Mouse (Mus musculus): ENCODE measurements around the gene Acp7. TPM values are rescaled to one million over a fixed set of nuclear protein-coding genes. Genes with fewer than 3 reads are reported as not detected.

Gene Acp7
- total RNA-seq (2023): not detected

DNA sequence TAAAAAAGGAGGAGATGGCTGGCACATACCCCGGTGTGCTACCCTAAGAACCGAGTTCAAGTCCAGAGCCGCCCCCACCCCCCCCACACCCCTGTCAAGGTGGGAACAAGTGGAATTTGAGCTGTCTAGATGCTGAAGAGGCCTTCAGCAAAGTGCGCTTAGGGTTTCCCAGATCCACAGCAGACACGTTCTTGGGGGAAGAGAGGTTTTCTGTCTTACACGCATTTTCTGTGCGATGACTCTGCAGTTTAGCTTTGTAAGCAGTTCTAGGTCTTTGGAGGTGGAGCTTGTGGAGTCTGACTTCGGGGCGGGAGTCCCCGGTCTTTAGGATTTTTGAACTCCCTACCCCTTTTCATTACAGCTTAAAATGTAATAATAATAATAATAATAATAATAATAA is at the start of gene Acp7:
Gene Acp7, minus strand, starts transcription at position 260 of the 400 bp plus-strand sequence.

DNA sequence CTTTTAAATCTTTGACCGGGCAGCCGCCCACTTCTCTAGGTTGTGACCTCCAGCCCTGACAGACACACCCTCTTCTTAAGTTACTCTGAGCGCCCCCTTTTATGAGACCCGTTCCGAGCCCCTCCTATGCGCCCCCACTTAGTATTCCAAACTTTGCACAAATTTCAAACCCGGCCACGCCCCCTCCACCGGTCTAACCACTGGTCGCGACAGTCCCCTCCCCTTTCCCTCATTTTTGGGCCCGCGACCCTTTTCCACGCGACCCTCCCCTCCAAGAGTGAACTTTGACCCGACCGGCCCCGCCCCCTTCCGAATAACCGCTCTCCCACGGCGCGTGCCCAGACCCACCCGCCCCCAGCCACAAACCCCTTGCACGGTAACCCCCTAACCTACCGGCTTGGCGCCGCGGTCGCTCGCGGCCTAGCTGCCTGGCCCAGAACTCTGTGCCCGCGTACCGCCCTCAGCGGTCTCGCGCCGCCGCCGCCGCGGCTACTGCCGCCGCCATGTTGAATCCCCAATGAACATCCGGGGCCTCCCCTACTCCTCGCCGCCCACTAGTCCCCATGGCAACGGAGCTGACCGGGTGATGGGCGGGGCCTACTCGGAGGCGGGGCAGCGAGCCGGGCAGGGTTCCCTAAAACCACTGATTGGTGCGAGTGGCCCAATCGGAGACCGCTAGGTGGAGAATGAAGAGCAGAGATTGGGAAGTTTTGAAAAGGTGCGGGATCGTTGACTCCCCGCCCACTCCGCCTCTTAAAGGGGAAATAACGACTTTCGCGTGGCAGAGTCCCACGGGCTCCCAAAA is 33.3 kb downstream of the Acp7 start, which contains the start of the genes Samd4b and Pak4:
Gene Samd4b, minus strand, starts transcription at position 503 of the 805 bp plus-strand sequence.
Gene Pak4, minus strand, starts transcription at position 544 of the 805 bp plus-strand sequence.

Other genes starting within 250 kb of the Acp7 start
- gene Med29, start 238.6 kb downstream of the Acp7 start, total RNA-seq (2023): 10 to 100 TPM in 1 of 2 experiments, 1 to 10 TPM in 1; 7.4 to 10.8 TPM
- 10 to 100 TPM; 59.0 to 65.3 TPM for gene Paf1, start 238.4 kb downstream of the Acp7 start, total RNA-seq (2023)
- gene Gmfg, start 193.9 kb downstream of the Acp7 start, total RNA-seq (2023): 100 to 1,000 TPM; 506 TPM
- 1 to 10 TPM; 4.0 TPM for gene Lrfn1, start 179.4 kb downstream of the Acp7 start, total RNA-seq (2023)
- gene Ifnl2, start 120.9 kb downstream of the Acp7 start, total RNA-seq (2023): not detected
- gene Ifnl3, start 108.5 kb downstream of the Acp7 start, total RNA-seq (2023): not detected
- not detected for gene Sycn, start 90.4 kb downstream of the Acp7 start, total RNA-seq (2023)
- gene Nccrp1, start 84.1 kb downstream of the Acp7 start, total RNA-seq (2023): under 1 TPM; 0.22 to 0.44 TPM
- 10 to 100 TPM; 36.5 to 42.9 TPM for gene Samd4b, start 33.2 kb downstream of the Acp7 start, total RNA-seq (2023)
- 10 to 100 TPM; 12.1 to 12.6 TPM for gene Pak4, start 33.1 kb downstream of the Acp7 start, total RNA-seq (2023)
- gene Fbxo27, start 61.5 kb upstream of the Acp7 start, total RNA-seq (2023): under 1 TPM; 0.18 to 0.33 TPM
- 1 to 10 TPM; 2.8 to 3.5 TPM for gene Fbxo17, start 85.5 kb upstream of the Acp7 start, total RNA-seq (2023)
- gene Mrps12, start 110.5 kb upstream of the Acp7 start, total RNA-seq (2023): 10 to 100 TPM; 18.5 to 22.3 TPM
- gene Sars2, start 110.7 kb upstream of the Acp7 start, total RNA-seq (2023): 1 to 10 TPM; 8.6 to 8.7 TPM
- not detected for gene Ccer2, start 124.8 kb upstream of the Acp7 start, total RNA-seq (2023)
- 10 to 100 TPM; 59.4 to 63.6 TPM for gene Sirt2, start 135.4 kb upstream of the Acp7 start, total RNA-seq (2023)
- 10 to 100 TPM; 34.4 to 38.3 TPM for gene Nfkbib, start 136.2 kb upstream of the Acp7 start, total RNA-seq (2023)
- 100 to 1,000 TPM in 1 of 2 experiments, 10 to 100 TPM in 1; 99.8 to 101 TPM for gene Rinl, start 157.6 kb upstream of the Acp7 start, total RNA-seq (2023)
- gene Hnrnpl, start 177.2 kb upstream of the Acp7 start, total RNA-seq (2023): 100 to 1,000 TPM; 377 to 403 TPM
- gene Ech1, start 193.9 kb upstream of the Acp7 start, total RNA-seq (2023): 100 to 1,000 TPM; 105 to 107 TPM
- gene Lgals4, start 202.5 kb upstream of the Acp7 start, total RNA-seq (2023): 10 to 100 TPM; 16.8 to 17.5 TPM
- not detected for gene Lgals7, start 232.5 kb upstream of the Acp7 start, total RNA-seq (2023)

Measured in neutrophil, adult 83 days (primary cell).